ENCODE assay signal across 25 mouse cellular contexts in the genomic region with DNA sequence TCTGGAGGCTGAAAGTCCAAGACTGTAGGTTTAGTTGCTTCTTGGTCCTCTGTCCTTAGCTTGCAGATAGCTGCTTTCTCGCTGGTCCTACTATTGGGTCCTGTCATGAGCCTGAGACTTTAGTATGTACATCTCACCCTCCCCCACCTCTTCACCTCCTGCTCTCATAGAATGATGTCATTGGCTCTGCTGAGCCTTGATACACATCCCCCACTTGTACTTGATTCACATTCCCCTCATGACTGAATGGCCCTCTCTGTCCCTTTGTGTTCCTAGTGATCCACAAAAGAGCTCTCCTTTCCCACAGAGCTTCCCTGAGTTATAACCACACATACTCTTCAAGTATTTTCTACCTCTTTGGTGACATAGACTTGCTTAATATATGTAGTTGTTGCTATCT.
A peak's percentile ranks its signal among the peaks of the same experiment; 100 is the strongest.
DNase-seq lines count a peak whose midpoint lies in the region; ATAC-seq lines count a peak whose summit lies in the region.
"Had no signal": no experiment of that assay in that cellular context is flagged by ENCODE, and none has a peak within 500 bp of the region (broad histone marks: within the 10 kb centered on the region; RNA-seq: fewer than 3 reads in every experiment).

No protein-coding gene starts in this region.

- no peak overlapping the region for H3K9ac ChIP-seq in forebrain, embryonic 15.5 days (replicated peaks)
- no peak overlapping the region for H3K9ac ChIP-seq in hindbrain, embryonic 11.5 days (ENCODE audit: low read depth, low read length)
- H3K9ac ChIP-seq in hindbrain, embryonic 14.5 days: no peak overlapping the region
- no peak overlapping the region for H3K9ac ChIP-seq in neural tube, embryonic 11.5 days (ENCODE audit: low read length)
- H3K9ac ChIP-seq in neural tube, embryonic 15.5 days (replicated peaks): no peak overlapping the region
- H3K9ac ChIP-seq in midbrain, embryonic 14.5 days (replicated peaks; ENCODE audit: low read length): no peak overlapping the region
- H3K9ac ChIP-seq: embryonic facial prominence, embryonic 15.5 days; kidney, embryonic 15.5 days; limb, embryonic 12.5 days had no signal

- H3K9me3 ChIP-seq in forebrain, embryonic 10.5 days: no peaks in the 10 kb centered on the region
- no peaks in the 10 kb centered on the region for H3K9me3 ChIP-seq in forebrain, embryonic 15.5 days
- no peaks in the 10 kb centered on the region for H3K9me3 ChIP-seq in hindbrain, embryonic 11.5 days (ENCODE audit: control insufficient read depth, low read length)
- no peaks in the 10 kb centered on the region for H3K9me3 ChIP-seq in hindbrain, embryonic 14.5 days (ENCODE audit: control insufficient read depth, low read length)
- no peaks in the 10 kb centered on the region for H3K9me3 ChIP-seq in neural tube, embryonic 11.5 days (ENCODE audit: control insufficient read depth, low read length)
- no peaks in the 10 kb centered on the region for H3K9me3 ChIP-seq in neural tube, embryonic 15.5 days (replicated peaks)
- no peaks in the 10 kb centered on the region for H3K9me3 ChIP-seq in midbrain, embryonic 14.5 days (ENCODE audit: control insufficient read depth, low read length)
- H3K9me3 ChIP-seq: embryonic facial prominence, embryonic 15.5 days; kidney, embryonic 15.5 days; limb, embryonic 12.5 days had no signal

- WGBS in forebrain, embryonic 10.5 days: 94% methylated on average over 1 of the region's 1 CpGs
- 58% methylated on average over 1 of the region's 1 CpGs for WGBS in forebrain, embryonic 15.5 days
- 76% methylated on average over 1 of the region's 1 CpGs for WGBS in hindbrain, embryonic 11.5 days
- 65% methylated on average over 1 of the region's 1 CpGs for WGBS in hindbrain, embryonic 14.5 days
- 80% methylated on average over 1 of the region's 1 CpGs for WGBS in neural tube, embryonic 11.5 days
- WGBS in neural tube, embryonic 15.5 days: 48% methylated on average over 1 of the region's 1 CpGs
- 58% methylated on average over 1 of the region's 1 CpGs for WGBS in midbrain, embryonic 14.5 days

- no peak for DNase-seq in forebrain, embryonic 10.5 days (ENCODE audit: extremely low spot score, low spot score)
- peak; percentile 33 for DNase-seq in hindbrain, embryonic 11.5 days (ENCODE audit: low spot score)
- DNase-seq in hindbrain, embryonic 14.5 days (ENCODE audit: low spot score): no peak
- DNase-seq in neural tube, embryonic 11.5 days (ENCODE audit: low spot score): peak; percentile 22
- DNase-seq in midbrain, embryonic 14.5 days: peak; percentile 10
- no peak for DNase-seq in kidney, postnatal 14 days
- DNase-seq: adrenal gland, postnatal 25 days; cerebellum, adult 11 months; cerebellum, adult 9-11 months; gastrocnemius, postnatal 14 days; heart, adult 2 months; kidney, adult 11 months; kidney, postnatal 4 days; lung, adult 18-20 months; right cerebral cortex, postnatal 14 days; thymus, adult 2 months; thymus, postnatal 4 days had no signal

- no peaks in the 10 kb centered on the region for H3K36me3 ChIP-seq in forebrain, embryonic 10.5 days (replicated peaks)
- no peaks in the 10 kb centered on the region for H3K36me3 ChIP-seq in forebrain, embryonic 15.5 days
- H3K36me3 ChIP-seq in hindbrain, embryonic 11.5 days (ENCODE audit: control insufficient read depth, insufficient read depth, low read length): no peaks in the 10 kb centered on the region
- H3K36me3 ChIP-seq in hindbrain, embryonic 14.5 days (replicated peaks; ENCODE audit: control insufficient read depth, insufficient read depth): no peaks in the 10 kb centered on the region
- H3K36me3 ChIP-seq in neural tube, embryonic 11.5 days (ENCODE audit: control insufficient read depth, insufficient read depth, low read length): no peaks in the 10 kb centered on the region
- no peaks in the 10 kb centered on the region for H3K36me3 ChIP-seq in neural tube, embryonic 15.5 days
- no peaks in the 10 kb centered on the region for H3K36me3 ChIP-seq in midbrain, embryonic 14.5 days (ENCODE audit: control insufficient read depth, insufficient read depth, low read length)
- H3K36me3 ChIP-seq: embryonic facial prominence, embryonic 15.5 days; kidney, embryonic 15.5 days; limb, embryonic 12.5 days had no signal

- no peak overlapping the region for H3K4me3 ChIP-seq in forebrain, embryonic 10.5 days
- H3K4me3 ChIP-seq in forebrain, embryonic 15.5 days: no peak overlapping the region
- no peak overlapping the region for H3K4me3 ChIP-seq in hindbrain, embryonic 11.5 days (ENCODE audit: low read depth, low read length)
- no peak overlapping the region for H3K4me3 ChIP-seq in hindbrain, embryonic 14.5 days (replicated peaks; ENCODE audit: low read length)
- H3K4me3 ChIP-seq in neural tube, embryonic 11.5 days (ENCODE audit: low read depth, low read length): no peak overlapping the region
- H3K4me3 ChIP-seq in neural tube, embryonic 15.5 days (replicated peaks): no peak overlapping the region
- no peak overlapping the region for H3K4me3 ChIP-seq in midbrain, embryonic 14.5 days (replicated peaks; ENCODE audit: low read depth, low read length)
- H3K4me3 ChIP-seq: embryonic facial prominence, embryonic 15.5 days; heart, adult 2 months; kidney, embryonic 15.5 days; limb, embryonic 12.5 days had no signal

- ATAC-seq in forebrain, embryonic 15.5 days (replicated peaks): no peak
- peak; percentile 43; the same call in 1 of the 2 replicates for ATAC-seq in hindbrain, embryonic 11.5 days (ENCODE audit: low FRiP score)
- ATAC-seq in hindbrain, embryonic 14.5 days (ENCODE audit: low FRiP score): no peak
- peak; percentile 48; the same call in 1 of the 2 replicates for ATAC-seq in neural tube, embryonic 11.5 days (ENCODE audit: insufficient read depth, low FRiP score, low TSS enrichment)
- ATAC-seq in neural tube, embryonic 15.5 days (ENCODE audit: low FRiP score): no peak
- no peak for ATAC-seq in midbrain, embryonic 14.5 days (ENCODE audit: low FRiP score, low TSS enrichment)
- ATAC-seq: CD4-positive, CD25-positive, alpha-beta regulatory T cell, adult 4 months had no signal

- no peak overlapping the region for H3K4me2 ChIP-seq in forebrain, embryonic 15.5 days (replicated peaks)
- H3K4me2 ChIP-seq in hindbrain, embryonic 11.5 days (replicated peaks; ENCODE audit: low read depth, low read length): no peak overlapping the region
- H3K4me2 ChIP-seq in hindbrain, embryonic 14.5 days (replicated peaks): no peak overlapping the region
- no peak overlapping the region for H3K4me2 ChIP-seq in neural tube, embryonic 11.5 days (ENCODE audit: low read depth)
- no peak overlapping the region for H3K4me2 ChIP-seq in neural tube, embryonic 15.5 days
- no peak overlapping the region for H3K4me2 ChIP-seq in midbrain, embryonic 14.5 days (ENCODE audit: low read length)
- H3K4me2 ChIP-seq: embryonic facial prominence, embryonic 15.5 days; kidney, embryonic 15.5 days; limb, embryonic 12.5 days; liver, embryonic 11.5 days had no signal

- peak overlapping the region; percentile 73 for H3K27ac ChIP-seq in forebrain, embryonic 10.5 days
- no peak overlapping the region for H3K27ac ChIP-seq in forebrain, embryonic 15.5 days (replicated peaks)
- H3K27ac ChIP-seq in hindbrain, embryonic 11.5 days (ENCODE audit: low read depth, low read length): no peak overlapping the region
- no peak overlapping the region for H3K27ac ChIP-seq in hindbrain, embryonic 14.5 days
- H3K27ac ChIP-seq in neural tube, embryonic 11.5 days (ENCODE audit: low read depth, low read length): no peak overlapping the region
- no peak overlapping the region for H3K27ac ChIP-seq in neural tube, embryonic 15.5 days (replicated peaks)
- no peak overlapping the region for H3K27ac ChIP-seq in midbrain, embryonic 14.5 days (replicated peaks; ENCODE audit: low read depth, low read length)
- H3K27ac ChIP-seq: embryonic facial prominence, embryonic 15.5 days; heart, adult 2 months; kidney, embryonic 15.5 days; limb, embryonic 12.5 days; stomach, postnatal 0 days had no signal

- H3K27me3 ChIP-seq in forebrain, embryonic 10.5 days (ENCODE audit: poor library complexity, severe bottlenecking): no peaks in the 10 kb centered on the region
- H3K27me3 ChIP-seq in forebrain, embryonic 15.5 days: no peaks in the 10 kb centered on the region
- H3K27me3 ChIP-seq in hindbrain, embryonic 11.5 days (ENCODE audit: control insufficient read depth, insufficient read depth, low read length): no peaks in the 10 kb centered on the region
- no peaks in the 10 kb centered on the region for H3K27me3 ChIP-seq in hindbrain, embryonic 14.5 days (ENCODE audit: control insufficient read depth, insufficient read depth, low read length)
- H3K27me3 ChIP-seq in neural tube, embryonic 11.5 days (ENCODE audit: control insufficient read depth, insufficient read depth, low read length): no peaks in the 10 kb centered on the region
- H3K27me3 ChIP-seq in neural tube, embryonic 15.5 days (replicated peaks): no peaks in the 10 kb centered on the region
- no peaks in the 10 kb centered on the region for H3K27me3 ChIP-seq in midbrain, embryonic 14.5 days (ENCODE audit: control insufficient read depth, insufficient read depth, low read length)
- H3K27me3 ChIP-seq: embryonic facial prominence, embryonic 15.5 days; kidney, embryonic 15.5 days; limb, embryonic 12.5 days had no signal

- peaks cover 29% of the 10 kb centered on the region for H3K4me1 ChIP-seq in forebrain, embryonic 10.5 days
- H3K4me1 ChIP-seq in forebrain, embryonic 15.5 days: peaks cover 15% of the 10 kb centered on the region
- no peaks in the 10 kb centered on the region; the same call in 1 of the 2 replicates for H3K4me1 ChIP-seq in hindbrain, embryonic 11.5 days (replicated peaks; ENCODE audit: control insufficient read depth, insufficient read depth, low read length)
- no peaks in the 10 kb centered on the region for H3K4me1 ChIP-seq in hindbrain, embryonic 14.5 days (replicated peaks; ENCODE audit: control insufficient read depth, insufficient read depth, low read length)
- no peaks in the 10 kb centered on the region for H3K4me1 ChIP-seq in neural tube, embryonic 11.5 days (ENCODE audit: control insufficient read depth, insufficient read depth, low read length)
- H3K4me1 ChIP-seq in neural tube, embryonic 15.5 days: 0 out of 2 replicates have a peak, but pooled peaks cover 6% of the 10 kb centered on the region
- no peaks in the 10 kb centered on the region; the same call in 1 of the 2 replicates for H3K4me1 ChIP-seq in midbrain, embryonic 14.5 days (ENCODE audit: control insufficient read depth, insufficient read depth, low read length)
- H3K4me1 ChIP-seq: kidney, embryonic 15.5 days had no signal

Comparison
In these comparisons a context has a peak if more than half of its experiments do, and no peak if none do; other contexts are left out.
1. DNase-seq: peak in hindbrain, embryonic 11.5 days (single experiment), neural tube, embryonic 11.5 days (single experiment) and midbrain, embryonic 14.5 days (single experiment); none in forebrain, embryonic 10.5 days (single experiment), hindbrain, embryonic 14.5 days (single experiment) and kidney, postnatal 14 days (single experiment).
2. ATAC-seq: peak in hindbrain, embryonic 11.5 days (single experiment) and neural tube, embryonic 11.5 days (single experiment); none in forebrain, embryonic 15.5 days (single experiment), hindbrain, embryonic 14.5 days (single experiment), neural tube, embryonic 15.5 days (single experiment) and midbrain, embryonic 14.5 days (single experiment).